Mouse (Mus musculus) G1E (cell line): ENCODE results near the gene Arhgap45.

ENCODE experiments used
- CTCF ChIP-seq: IDR thresholded peaks from 2 replicates; pipeline ENCODE4 v1.5.1; 2012; ENCODE audit warnings: low read depth, low read length, inconsistent platforms, mixed read lengths
- GATA1 ChIP-seq: IDR thresholded peaks from 2 replicates; pipeline ENCODE4 v1.6.1; 2012; ENCODE audit warnings: borderline replicate concordance, low read length, inconsistent platforms, mixed read lengths
- TAL1 ChIP-seq: conservative IDR thresholded peaks from 2 replicates; pipeline ENCODE4 v1.6.1; 2012; ENCODE audit warnings: low read depth, low read length, inconsistent platforms, mixed read lengths

GRCm38 (mm10) chr10:80025463-80025862, 9.0 kb downstream of the Arhgap45 start:
- TF ChIP-seq CTCF (no peak), GATA1 (no peak), TAL1 (no peak)
